Mouse (Mus musculus) neural tube, embryonic 10.5 days (tissue): ENCODE measurements around the gene Ribc1.
A peak's percentile ranks its signal among the peaks of the same experiment; 100 is the strongest.

Experiments
- DNase-seq: peaks from one replicate; pipeline ENCODE4 v3.0.0-alpha.2; 2017; ENCODE audit warnings: low spot score; ENCODE audit errors: extremely low spot score

Ribc1 gene

DNA sequence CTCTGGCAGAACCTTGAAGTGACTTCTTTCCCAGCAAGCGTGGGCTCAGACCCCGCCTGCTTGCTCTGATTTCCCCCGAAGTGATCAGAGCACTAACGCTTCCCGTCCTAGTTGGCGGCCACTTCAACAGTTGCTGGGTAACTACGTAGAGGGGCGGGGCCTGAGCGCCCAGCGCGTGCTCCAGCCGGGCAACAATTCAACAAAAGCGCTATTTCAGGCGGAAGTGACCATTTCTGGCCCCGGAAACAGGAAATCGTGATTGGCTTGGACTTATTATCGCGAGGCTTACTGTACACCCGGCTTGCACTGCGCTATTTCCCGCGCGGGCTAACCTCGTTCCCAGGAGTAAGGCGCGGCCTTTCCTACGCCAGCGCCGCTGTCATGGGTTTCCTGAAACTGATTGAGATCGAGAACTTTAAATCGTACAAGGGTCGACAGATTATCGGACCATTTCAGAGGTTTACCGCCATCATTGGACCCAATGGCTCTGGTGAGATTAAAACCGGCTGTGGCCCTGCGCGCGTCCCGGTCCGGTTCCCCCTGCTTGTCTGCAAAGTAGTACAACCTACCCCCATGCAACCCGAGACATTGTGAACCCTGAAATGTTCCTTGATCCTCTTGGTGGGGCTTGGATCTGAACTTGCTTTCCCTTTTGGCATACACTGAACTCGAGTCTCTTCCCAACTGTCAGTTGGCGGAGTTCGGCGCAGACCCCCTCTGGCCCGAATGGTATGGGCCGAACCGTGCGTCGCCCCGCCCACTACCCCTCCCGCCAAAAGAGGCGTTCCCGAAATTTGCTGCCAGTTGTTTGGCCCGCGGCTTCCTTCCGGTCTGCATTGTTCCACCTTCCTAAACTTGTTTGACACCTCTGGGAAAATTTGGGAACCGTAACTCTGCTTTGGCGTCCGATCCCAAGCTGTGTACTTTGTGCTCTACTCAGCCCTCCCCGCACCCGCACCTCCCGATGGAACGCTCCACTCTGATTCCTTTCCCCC is at the start of gene Ribc1, which contains the start of gene Smc1a:
Gene Ribc1 (minus strand): TSS at position 145 of the 995 bp plus-strand sequence.
Gene Smc1a (plus strand): TSS at position 278 of the 995 bp plus-strand sequence.
- DNase-seq, result peak; percentile 79

DNA sequence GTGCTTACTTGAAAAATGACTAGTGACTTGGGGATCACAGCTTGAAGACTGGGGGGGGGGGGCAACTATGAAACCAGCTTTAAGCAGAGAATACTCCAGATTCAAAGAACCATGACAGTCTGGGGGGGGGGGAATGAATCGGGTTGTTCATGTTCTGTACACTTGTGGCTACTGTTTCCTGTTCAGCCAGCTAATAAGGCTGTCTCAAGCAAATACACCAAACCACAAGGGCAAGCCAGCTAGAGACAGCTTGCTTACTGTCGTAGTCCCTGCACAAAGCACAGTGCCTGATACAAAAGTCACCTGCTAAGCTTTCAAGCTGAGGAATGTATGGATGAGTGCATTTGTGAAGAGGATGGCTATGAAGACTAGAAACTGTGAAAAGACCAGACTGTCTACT is 49.6 kb upstream of the Ribc1 start:
- DNase-seq, result no peak

DNA sequence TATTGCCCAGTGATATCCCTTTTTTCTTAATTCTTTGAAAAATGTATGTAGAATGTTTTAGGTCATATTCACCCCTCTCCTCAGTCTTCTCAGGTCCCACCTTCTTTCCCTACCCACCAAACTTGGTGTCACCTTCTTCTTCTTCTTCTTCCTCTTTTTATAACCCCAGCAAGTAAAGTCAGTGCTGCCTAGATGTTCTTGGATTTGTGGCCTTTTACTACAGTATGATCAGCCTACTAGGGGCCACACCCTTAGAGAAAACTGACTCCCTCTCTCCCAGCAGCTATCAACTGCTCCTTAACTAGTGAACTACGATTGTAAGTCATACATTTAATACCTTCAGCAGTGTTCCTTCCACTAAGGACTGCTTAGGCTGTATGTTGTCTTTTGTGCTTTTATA is 38.0 kb upstream of the Ribc1 start:
- no peak for DNase-seq

DNA sequence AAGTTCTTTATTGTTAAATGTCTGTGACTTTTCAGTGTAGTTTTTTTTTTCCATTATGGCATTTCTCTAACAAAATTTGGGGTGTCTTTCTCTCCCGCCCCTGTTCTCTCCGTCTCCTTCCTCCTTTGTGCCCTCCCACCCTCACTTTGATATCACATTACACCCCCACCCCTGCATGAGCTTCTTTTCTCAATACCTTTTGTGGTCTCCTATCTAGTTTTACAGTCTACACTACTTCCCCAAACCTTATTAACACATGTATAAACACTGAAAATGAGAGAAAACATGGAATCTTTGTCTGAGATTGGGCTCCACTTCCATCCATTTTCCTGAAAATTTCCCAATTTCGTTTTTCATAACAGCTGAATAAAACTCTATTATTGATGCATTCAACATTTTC is 36.5 kb upstream of the Ribc1 start:
- no peak for DNase-seq

DNA sequence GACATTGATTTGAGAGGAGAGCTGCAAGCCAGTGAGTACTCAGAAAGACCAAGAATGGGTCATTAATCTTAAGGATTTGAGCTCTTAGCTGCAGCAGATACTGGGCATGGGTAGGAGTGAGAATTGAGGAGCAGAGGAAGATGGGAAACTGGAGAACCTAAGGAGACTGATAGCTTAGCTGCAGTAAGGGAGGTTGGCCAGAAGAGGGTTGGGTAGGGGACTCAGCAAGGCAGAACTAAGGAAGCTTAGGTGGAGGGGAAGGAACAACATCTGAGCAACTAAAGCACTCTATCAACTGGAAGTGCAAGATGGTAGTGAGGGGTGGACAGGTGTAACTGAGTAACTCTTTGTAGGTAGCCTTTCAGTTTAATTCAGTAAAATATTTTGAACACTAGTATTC is 31.1 kb upstream of the Ribc1 start:
- no peak for DNase-seq

DNA sequence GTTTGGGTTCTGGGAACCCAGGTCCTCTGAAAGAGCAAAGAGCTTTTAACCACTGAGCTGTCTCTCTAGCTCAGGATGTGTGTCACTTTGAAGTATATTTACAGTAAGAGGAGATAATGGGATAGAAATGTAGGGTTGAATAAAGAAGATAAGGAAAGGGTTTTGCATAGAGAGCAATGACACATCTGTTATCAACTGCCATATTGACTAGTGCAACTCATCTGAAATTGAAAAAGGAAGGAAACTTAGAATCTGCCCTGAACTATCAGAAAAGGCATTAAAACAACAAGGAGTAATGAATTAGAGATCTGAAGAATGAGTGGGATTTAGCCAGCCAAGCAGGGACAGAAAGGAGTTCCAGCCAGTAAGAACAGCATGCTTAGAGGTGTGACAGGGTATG is 23.8 kb upstream of the Ribc1 start:
- no peak for DNase-seq

DNA sequence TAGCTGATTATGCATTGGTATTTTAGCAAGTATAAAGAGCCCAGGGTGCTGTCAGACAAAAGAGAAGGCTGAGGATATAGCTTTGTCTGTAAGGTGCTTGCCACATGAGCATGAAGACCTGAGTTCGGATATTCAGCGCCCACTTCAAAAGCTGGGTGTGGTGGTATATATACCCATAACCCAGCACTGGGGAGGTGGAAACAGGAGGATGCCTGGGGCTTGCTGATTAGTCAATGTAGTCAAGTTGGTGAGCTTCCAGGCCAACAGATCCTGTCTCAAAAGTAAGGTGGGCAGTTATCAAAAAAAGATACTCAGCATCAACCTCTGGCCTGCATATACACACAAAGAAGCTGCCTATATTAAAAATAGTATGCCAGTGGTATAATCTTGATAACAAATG is 3.2 kb upstream of the Ribc1 start:
- no peak for DNase-seq

DNA sequence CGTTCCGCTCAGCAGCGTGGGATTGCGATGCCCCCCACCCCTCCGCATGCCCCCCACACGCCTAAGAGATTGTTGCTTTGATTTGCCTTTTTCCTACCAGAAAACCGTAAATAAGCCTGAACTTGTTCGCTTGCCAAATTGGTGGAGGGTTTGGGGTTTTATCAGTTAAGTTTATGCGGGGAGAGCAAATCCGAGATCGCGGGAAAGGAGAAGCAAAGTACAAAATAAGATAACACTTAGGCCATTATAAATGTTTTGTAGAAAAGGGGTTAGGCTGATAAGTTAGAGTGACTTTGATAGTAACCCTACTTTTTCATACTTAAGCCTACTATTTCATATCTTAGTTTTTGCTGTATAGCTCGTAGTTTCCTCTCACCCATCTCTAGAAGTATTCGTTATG is 1.1 kb upstream of the Ribc1 start:
- DNase-seq, result no peak

DNA sequence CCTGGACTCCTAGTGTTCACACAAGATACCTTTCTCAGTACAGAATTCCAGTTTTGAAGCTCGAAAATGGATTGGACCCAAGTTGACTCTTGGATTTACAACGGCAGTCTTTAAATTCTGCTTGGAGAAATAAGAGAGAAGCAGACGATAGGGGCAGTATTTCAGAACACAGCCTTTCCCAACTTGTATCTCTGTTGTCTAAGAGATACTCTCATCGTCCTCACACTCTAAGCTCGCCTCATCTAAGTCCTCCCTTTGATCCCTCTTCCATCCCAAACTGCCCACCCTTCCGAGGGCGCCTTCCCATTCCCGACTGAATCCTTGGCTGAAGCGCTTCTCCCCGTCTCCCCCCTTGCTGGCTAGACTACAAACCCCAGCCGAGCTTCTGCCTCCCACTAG is 344 bp downstream of the Ribc1 start:
- DNase-seq, result no peak

DNA sequence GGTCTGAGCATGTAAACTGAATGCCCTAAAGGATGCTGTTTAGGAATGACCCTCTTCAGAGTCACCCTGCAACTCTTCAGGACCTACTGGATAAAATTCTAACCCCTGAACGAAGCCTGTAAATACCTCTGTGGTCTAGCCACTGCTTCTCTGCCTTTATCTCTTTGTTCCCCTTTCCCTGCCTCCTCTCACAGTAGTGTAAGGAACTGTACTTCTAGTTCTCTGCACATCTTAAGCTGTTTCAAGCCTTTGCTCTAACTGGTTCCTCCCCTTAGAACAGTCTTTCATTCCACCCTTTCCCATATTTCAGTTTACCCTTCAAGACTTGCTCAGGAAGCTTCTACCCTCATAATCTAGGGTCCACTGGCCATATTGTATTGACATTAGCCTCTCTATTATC is 8.2 kb downstream of the Ribc1 start:
- DNase-seq, result no peak

DNA sequence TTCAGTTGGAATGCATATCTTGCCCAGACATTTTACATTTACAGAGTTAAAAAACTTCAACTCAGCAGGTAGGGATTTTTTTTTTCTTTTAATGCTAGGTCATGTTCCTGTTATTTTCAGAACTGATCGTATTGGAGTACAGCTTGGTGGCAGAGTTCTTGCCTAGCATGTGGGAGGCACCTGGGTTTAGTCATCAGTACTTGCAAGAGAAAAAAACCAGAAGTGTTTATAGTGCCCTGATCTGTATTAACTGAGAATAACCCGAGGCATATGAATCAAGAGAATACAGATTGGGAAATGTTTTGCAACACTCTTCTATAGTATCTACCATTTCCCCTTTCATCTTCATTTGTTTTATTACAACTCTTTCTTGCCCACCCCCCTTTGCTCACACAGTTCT is 13.2 kb downstream of the Ribc1 start:
- DNase-seq, result no peak

DNA sequence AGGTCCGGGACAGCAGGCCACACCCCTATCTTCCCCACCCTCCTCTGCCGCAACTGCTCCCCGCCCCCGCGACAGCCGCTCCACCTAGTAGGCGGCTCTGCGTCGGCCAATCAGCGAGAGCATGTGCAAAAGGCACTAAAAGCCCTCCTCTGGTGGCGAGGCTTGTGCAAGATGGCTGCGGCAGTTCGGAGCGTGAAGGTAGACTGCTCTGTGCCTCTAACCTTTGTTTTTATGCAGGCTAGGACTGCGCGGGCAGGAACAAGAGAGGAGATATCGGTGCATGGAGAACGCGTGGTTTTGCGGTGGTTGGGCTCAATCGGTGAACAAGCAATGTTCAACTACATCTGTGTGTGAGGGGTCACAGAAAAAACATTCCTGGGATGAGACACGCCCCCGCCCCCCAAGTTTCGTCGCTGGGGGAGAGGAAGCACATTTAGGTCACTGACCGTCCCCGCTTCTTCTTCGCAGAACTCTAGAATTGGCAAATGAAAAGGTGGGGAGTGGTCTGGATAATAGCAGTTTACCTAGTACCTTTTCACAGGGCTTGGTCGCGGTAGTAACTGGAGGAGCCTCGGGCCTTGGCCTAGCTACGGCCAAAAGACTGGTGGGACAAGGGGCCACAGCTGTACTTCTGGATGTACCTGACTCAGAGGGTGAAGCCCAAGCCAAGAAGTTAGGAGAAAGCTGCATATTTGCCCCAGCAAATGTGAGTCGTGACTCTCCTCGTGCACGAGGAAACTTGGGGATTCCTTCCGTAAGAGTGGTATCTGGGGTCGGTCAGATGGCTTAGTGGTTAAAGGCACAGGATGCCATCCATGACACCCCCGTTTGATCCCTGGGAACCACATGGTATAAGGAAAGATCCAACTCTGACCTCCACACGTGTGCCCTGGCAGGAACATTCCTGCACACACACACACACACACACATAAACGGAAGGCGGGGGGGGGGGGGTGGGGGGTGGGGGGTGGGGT is 14.1 kb downstream of the Ribc1 start, which contains the start of gene Hsd17b10:
Gene Hsd17b10 (plus strand): TSS at position 109 of the 974 bp plus-strand sequence.
- peak; percentile 68 for DNase-seq

DNA sequence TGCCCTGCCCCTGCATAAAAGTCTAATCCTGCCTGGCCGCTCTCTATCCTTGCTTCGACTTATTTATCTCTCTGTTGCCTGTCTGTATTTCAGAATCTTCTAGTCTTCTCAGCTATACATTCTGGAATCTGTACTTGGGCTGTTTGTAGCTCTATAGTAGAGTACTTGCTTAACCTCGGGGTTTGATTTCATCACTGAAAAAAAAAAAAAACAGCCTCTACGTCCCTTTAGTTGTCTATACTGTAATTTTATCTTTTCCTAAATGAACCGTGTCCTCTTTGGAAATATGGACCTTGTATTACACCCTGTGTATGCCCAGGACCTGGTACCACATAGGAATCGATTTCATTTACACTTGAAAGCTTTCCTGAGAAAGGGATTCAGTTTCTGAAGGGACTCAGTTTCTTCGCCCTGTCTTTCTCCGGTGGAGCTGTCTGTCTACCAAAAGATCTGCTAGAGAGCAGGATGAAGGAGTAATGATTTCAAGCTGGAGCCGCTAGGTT is 14.9 kb downstream of the Ribc1 start:
- DNase-seq, result no peak

DNA sequence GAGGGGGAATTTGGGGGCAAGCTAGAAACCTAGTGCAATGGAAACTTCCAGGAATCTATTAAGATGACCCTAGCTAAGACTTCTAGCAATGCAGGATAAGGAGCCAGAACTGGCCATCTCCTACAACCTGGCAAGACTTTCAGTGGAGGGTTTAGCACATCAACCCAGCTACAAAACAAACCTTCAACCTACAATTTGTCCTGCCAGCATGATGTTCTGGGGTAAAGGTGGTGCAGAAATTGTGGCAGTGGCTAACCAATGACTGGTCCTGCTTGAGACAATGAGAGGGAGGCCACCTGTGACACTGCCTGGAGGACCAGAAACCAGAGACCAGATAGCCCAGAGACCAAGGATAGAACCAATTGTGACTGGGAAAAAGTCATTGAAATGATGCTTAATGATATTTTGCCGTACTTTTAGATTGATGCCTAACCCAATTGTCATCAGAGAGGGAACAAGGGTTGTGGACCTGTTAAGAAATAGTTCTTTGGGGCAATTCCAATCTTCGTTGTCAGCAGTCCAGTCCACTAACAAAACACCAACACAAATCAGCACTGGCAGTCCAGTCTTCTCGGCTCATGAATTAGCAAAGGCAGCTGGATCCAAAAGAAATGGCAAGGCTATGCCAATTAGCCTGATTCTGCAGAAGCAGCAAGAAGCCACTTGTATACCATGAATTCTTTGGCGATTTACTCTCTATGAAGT is 16.9 kb downstream of the Ribc1 start:
- DNase-seq, result no peak
